Mouse (Mus musculus) forebrain, embryonic 12.5 days (tissue): ENCODE measurements at regions not wholly inside any gene's neighbourhood (a gene's known extent, or its start where the extent isn't known, plus 50 kb on each side); places are given as distances from the start of the nearest gene placed in this dataset.
"Not testable (repeated sequence)": the region's sequence is repeated elsewhere in the genome, so short reads cannot be mapped to it uniquely, and the experiment has no call there.

Experiments used
- ATAC-seq: fragments of 200-750 bp; cut with Nextera tagmentation; 2 replicates; pipeline ENCODE4 v1.8.0; 2017; ENCODE audit warnings: moderate TSS enrichment; ENCODE audit not compliant: low FRiP score
- H3K27ac ChIP-seq: fragments of 300-500 bp; sonication (generic); 2 replicates; pipeline ENCODE4 v1.5.1; 2016; ENCODE audit warnings: mild to moderate bottlenecking
- H3K27me3 ChIP-seq: fragments of 300-500 bp; sonication (generic); 2 replicates; pipeline ENCODE4 v1.6.1; 2016; ENCODE audit warnings: mild to moderate bottlenecking
- H3K36me3 ChIP-seq: fragments of 300-500 bp; sonication (generic); replicated peaks from 2 replicates; pipeline ENCODE4 v1.6.1; 2016; ENCODE audit warnings: mild to moderate bottlenecking
- H3K4me1 ChIP-seq: fragments of 300-500 bp; sonication (generic); 2 replicates; pipeline ENCODE4 v1.6.1; 2016
- H3K4me2 ChIP-seq: fragments of 300-500 bp; sonication (generic); 2 replicates; pipeline ENCODE4 v1.6.1; 2016; ENCODE audit warnings: mild to moderate bottlenecking, moderate library complexity
- H3K4me3 ChIP-seq: fragments of 300-500 bp; sonication (generic); replicated peaks from 2 replicates; pipeline ENCODE4 v1.5.1; 2016; ENCODE audit warnings: mild to moderate bottlenecking
- H3K9ac ChIP-seq: fragments of 300-500 bp; sonication (generic); 2 replicates; pipeline ENCODE4 v1.6.1; 2016; ENCODE audit warnings: mild to moderate bottlenecking
- H3K9me3 ChIP-seq: fragments of 300-500 bp; sonication (generic); 2 replicates; pipeline ENCODE4 v1.6.1; 2016
- WGBS: fragments of 180-500 bp; shearing (Covaris S2); methylation state at CpG from one replicate; pipeline ENCODE4 v1.1.7; 2016; 5-methylcytosine and 5-hydroxymethylcytosine counted together

DNA sequence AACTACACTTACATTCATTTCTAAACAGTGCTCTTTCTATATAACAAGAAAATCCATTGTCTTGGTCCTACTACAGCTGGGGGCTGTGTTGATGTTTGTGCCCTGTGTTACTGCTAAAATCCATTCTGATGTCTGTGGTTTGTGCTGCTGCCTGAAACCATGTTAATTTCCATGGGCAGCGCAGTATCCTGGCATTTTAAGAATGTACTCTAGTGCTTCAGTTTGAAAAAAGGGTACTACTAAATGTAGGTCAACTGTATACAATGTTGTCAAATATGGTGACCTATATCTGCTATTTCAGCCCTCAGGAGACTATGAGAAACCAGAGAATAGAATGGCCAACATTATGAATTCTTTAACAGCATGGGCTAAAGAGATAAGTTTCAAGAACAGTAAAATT is 1052.2 kb downstream of the Hace1 start:
- Histone ChIP-seq H3K27me3 (no peaks in the 10 kb centered on the region), H3K9me3 (no peaks in the 10 kb centered on the region), H3K27ac (no peak overlapping the region), H3K4me3 (no peak overlapping the region), H3K36me3 (no peaks in the 10 kb centered on the region), H3K4me1 (no peaks in the 10 kb centered on the region), H3K4me2 (no peak overlapping the region), H3K9ac (no peak overlapping the region)
- WGBS = 97% methylated on average over 1 of the region's 1 CpGs
- ATAC-seq = no peak

DNA sequence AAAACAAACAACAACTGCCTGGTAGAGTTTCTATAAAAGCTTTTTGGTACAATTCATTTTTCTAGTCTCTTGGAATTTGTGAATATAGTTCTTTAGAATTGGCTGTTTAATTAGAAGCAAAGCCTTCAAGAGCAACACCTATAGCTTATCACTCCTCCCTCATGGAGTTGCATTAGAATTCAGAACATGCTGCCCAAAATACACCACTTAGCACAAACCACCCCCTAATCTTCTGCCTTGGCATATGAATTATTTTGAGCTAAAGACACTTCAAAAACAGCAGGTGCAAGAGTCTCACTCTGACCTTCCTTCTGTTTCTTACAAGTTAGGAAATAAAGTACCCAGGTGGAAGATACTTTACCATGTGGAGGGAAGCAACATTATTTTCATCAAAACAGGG is 1085.4 kb downstream of the Hace1 start:
- H3K36me3 ChIP-seq = no peaks in the 10 kb centered on the region
- ATAC-seq = no peak
- H3K27ac ChIP-seq = no peak overlapping the region
- H3K4me2 ChIP-seq = no peak overlapping the region
- no peak overlapping the region for H3K9ac ChIP-seq
- H3K4me1 ChIP-seq = no peaks in the 10 kb centered on the region
- no peak overlapping the region for H3K4me3 ChIP-seq
- H3K27me3 ChIP-seq = no peaks in the 10 kb centered on the region
- H3K9me3 ChIP-seq = no peaks in the 10 kb centered on the region

DNA sequence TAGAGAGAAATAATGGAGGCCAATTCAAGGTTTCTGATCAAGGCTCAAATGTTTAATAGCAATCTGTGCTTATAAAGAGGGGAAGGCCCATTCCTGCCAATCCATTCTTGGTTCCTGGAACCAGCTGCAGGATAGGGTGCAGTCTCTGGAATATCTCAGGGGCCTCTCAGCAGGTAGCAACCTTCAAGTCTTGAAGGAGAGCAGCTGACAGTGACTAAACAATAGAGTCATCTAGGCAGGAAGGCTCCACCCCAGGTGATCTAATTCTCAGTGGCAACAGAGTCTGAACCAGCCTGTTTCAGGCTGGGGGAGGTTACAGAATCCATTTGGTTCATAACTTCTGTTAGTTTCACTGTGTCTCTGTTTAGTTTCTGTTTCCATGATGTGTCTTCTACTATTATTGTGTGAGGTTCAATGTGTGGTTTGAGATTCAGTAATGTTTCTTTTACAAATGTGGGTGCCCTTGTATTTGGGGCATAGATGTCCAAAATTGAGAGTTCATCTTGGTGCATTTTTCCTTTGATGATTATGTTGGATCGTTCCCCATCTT is 1112.3 kb downstream of the Hace1 start:
- H3K36me3 ChIP-seq, H3K9me3 ChIP-seq, H3K27me3 ChIP-seq, H3K4me3 ChIP-seq, ATAC-seq, H3K27ac ChIP-seq, H3K9ac ChIP-seq, H3K4me2 ChIP-seq, H3K4me1 ChIP-seq: not testable (repeated sequence)
- 92% methylated on average over 1 of the region's 1 CpGs for WGBS

DNA sequence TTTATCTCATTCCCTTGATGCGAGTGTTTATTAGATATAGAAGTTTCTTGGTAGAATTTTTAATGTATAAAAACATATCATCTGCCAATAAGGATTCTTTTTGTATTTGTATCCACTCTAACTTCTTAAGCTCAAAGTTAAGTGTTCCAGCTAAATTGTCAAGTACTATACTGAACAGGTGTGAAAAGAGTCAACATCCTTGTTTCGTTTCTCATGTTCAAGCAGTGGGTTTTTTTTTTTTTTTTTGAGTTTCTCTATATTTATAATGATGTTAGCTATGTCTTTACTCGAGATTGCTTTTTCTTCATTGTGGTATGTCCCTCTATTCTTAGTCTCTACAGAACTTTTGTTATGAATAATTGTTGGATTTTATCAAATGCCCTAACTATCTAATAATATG is 1115.0 kb downstream of the Hace1 start:
- Histone ChIP-seq H3K9me3 (no peaks in the 10 kb centered on the region), H3K9ac (no peak overlapping the region), H3K27ac (no peak overlapping the region), H3K4me1 (no peaks in the 10 kb centered on the region), H3K4me3 (no peak overlapping the region), H3K4me2 (no peak overlapping the region), H3K27me3 (no peaks in the 10 kb centered on the region), H3K36me3 (no peaks in the 10 kb centered on the region)
- ATAC-seq = no peak
- 84% methylated on average over 3 of the region's 3 CpGs for WGBS

DNA sequence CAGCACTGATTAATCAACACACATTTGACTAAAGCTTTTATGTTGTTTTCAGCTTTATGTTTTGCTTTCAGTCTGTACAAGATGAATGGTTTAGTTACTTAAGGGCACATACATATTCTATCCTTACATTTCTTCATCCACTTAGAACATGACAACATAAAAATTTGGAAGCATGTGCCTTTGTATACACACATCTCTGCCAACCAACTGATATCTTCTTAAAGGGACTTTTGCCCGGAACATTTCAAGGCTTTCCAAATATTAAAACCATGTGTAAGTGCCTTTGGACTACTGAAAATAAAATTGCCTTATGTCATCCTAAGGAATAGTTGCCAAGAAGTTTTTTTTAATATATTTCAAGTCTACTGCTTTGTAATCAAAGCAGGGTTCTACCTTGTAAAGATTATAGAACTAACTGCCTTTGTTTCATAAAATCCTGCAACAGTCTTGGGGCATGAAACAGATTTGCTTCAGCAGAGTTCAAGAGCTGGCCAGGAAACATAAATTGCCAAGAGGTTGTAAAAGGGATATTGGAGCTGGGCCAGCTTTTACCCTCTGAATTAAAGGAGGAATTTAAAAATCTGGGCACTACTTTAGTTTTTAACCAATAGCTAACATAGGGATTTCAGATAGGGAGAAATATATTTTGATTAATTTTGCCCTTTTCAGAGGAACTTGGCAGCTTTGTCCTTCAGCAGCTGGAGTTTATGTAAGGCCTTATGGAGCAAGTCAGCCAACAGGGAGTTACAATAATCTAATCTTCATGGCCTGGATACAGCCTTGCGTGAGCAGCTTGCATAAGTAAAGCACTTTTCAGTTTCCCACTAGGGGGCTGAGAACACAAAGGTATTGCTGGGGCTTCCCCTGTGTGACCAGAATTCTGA is 1120.0 kb downstream of the Hace1 start:
- Histone ChIP-seq H3K4me3 (no peak overlapping the region), H3K4me1 (no peaks in the 10 kb centered on the region), H3K27me3 (no peaks in the 10 kb centered on the region), H3K4me2 (no peak overlapping the region), H3K36me3 (no peaks in the 10 kb centered on the region), H3K9ac (no peak overlapping the region), H3K27ac (peak overlapping the region; percentile 36; the same call in 1 of the 2 replicates), H3K9me3 (no peaks in the 10 kb centered on the region)
- 34% methylated on average over 2 of the region's 2 CpGs for WGBS
- peak; percentile 92 for ATAC-seq

DNA sequence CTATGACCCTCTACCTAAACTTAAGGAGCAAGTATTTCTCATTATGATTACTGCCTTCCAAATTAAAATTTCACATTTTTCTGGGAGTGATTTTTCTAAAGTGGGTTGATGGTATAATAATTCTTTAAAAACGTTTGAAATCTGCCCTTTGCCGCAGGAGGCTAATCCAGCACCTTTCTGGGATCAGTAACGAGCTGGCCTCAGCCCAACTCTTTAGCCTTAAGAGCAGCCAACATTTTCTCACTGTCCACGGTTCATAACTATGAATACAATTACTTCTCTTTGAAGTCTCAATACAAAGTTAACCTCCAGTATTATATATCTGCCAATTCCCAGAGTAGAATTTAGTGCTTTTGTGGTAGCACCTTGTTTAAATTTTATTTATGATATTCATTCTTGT is 1123.6 kb downstream of the Hace1 start:
- no peak overlapping the region for H3K27ac ChIP-seq
- H3K27me3 ChIP-seq = no peaks in the 10 kb centered on the region
- WGBS = 41% methylated on average over 4 of the region's 4 CpGs
- H3K4me2 ChIP-seq = no peak overlapping the region
- ATAC-seq = no peak
- no peak overlapping the region for H3K9ac ChIP-seq
- H3K4me3 ChIP-seq = no peak overlapping the region
- H3K4me1 ChIP-seq = no peaks in the 10 kb centered on the region
- H3K36me3 ChIP-seq = no peaks in the 10 kb centered on the region
- H3K9me3 ChIP-seq = no peaks in the 10 kb centered on the region

DNA sequence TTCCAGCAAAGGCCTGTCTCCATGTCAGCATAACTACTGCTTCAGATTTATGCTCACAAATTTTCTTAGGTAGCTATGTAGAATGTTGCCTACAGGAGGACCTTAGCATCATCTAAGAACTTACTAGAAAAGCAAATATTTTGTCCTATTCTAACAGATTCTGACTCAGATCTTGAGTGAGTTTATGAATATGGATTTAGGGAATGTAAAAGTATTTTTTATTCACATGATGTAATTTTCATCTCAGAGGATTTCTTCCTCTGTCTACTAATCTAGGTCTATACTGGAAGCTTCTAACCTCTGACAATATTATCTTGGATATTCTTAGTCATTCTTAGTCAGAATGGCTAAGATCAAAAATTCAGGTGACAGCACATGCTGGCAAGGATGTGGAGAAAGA is 1130.4 kb downstream of the Hace1 start:
- H3K9ac ChIP-seq, H3K4me3 ChIP-seq, H3K27ac ChIP-seq, H3K27me3 ChIP-seq, H3K9me3 ChIP-seq, H3K4me2 ChIP-seq, H3K36me3 ChIP-seq, ATAC-seq, H3K4me1 ChIP-seq: not testable (repeated sequence)

DNA sequence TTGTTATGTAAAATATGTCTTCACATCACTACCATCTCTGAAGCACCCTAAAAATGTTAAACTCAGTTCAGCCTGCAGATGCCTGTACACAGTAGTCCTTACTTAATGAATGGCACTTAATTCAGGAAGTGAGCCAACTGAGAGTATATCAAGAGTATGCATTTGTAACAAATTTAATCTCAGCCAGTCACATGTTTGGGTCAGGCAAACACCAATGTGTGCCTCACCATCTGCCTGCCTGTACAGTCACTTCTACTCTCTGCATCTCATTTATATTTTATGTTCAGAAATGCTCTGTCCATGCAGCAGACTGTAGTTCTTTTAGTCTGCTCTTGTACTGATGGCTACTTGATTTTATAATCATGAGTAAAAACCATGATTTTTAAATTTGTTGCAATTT is 1135.1 kb downstream of the Hace1 start:
- Histone ChIP-seq H3K4me2 (no peak overlapping the region), H3K9ac (no peak overlapping the region), H3K4me3 (no peak overlapping the region), H3K9me3 (no peaks in the 10 kb centered on the region), H3K4me1 (no peaks in the 10 kb centered on the region), H3K27ac (no peak overlapping the region), H3K36me3 (no peaks in the 10 kb centered on the region), H3K27me3 (no peaks in the 10 kb centered on the region)
- no peak for ATAC-seq

DNA sequence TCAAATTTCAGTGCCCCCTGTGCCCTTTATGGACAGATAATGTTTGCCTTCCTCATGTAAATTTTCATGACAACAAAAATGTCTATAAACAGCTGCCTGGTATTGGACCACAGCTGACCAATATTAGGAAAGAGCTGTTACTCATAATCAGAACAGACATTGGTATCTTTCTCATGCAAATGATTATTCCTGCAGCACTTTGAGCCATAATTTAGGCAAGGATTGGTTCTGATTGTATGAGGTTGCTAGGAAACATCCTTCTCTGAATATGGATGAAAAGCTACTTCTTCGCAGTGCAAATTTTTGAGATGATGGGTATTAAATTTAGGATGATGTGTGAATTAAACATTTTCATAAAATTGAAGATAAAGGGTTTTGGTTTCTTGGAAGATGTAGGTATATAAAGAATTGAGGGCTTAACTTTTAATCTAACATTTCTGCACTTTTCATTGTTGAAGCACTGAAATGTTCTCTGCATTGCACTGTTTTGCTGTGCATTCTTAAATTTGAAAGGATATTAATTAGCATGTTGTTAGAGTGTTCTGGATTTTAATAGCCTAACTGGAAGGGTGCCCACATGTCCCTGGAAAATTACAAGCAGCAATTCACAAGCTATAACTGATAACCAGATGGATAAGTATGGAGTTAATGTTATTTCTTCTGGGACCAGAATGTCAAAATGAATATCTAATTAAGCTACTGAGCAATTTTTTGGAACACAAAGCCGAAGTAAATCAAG is 1140.9 kb downstream of the Hace1 start:
- no peak overlapping the region; the same call in 1 of the 2 replicates for H3K27ac ChIP-seq

DNA sequence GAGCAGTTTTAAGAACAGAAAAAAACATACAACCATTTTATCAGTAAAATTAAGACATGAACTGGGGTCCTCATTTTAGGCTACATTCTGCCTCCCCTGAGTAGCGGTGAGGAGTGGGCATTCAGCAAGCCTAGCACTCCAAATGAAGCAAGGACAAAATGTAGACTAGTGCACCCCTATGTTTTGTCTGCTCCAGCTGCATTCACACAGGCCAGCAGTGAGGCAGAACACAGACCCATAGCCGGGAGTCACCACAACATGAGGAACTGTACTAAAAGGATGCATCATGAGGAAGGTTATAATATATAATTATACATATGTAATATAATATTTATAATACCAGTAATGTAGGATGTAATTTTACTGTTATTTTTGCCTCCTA is 1141.5 kb downstream of the Hace1 start:
- peak overlapping the region; percentile 77 for H3K27ac ChIP-seq
- no peaks in the 10 kb centered on the region for H3K27me3 ChIP-seq
- WGBS = 52% methylated on average over 2 of the region's 2 CpGs
- H3K4me3 ChIP-seq = no peak overlapping the region
- no peak overlapping the region for H3K4me2 ChIP-seq
- H3K9ac ChIP-seq = no peak overlapping the region
- H3K9me3 ChIP-seq = no peaks in the 10 kb centered on the region
- ATAC-seq = peak; percentile 58; the same call in 1 of the 2 replicates
- H3K4me1 ChIP-seq = peaks cover 3% of the 10 kb centered on the region; the same call in 1 of the 2 replicates
- no peaks in the 10 kb centered on the region for H3K36me3 ChIP-seq

More for the DNA sequence above, 1140.9 kb downstream of the Hace1 start:
- ATAC-seq = peak; percentile 66
- Histone ChIP-seq H3K4me3 (no peak overlapping the region), H3K36me3 (no peaks in the 10 kb centered on the region), H3K9ac (no peak overlapping the region), H3K27me3 (no peaks in the 10 kb centered on the region), H3K9me3 (no peaks in the 10 kb centered on the region), H3K4me2 (no peak overlapping the region), H3K4me1 (peaks cover 3% of the 10 kb centered on the region; the same call in 1 of the 2 replicates)
- 54% methylated on average over 2 of the region's 2 CpGs for WGBS

DNA sequence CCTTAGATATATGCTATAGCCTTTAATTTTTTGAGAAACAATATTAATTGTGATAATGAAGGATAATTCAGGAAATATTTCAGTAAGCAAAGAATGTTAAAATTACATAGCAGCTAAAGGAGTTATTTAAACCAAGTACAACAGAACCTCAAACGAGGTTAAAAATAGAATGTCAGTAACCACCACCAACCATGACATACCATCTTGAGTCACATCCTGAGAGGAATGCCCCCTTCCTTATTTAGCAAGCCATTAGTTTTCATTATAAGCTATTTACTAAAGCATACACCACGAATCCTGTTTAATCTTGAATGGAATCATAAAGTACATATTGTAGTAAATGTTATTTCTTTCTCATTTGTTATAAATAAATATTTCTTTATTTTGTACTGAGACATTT is 1146.0 kb downstream of the Hace1 start:
- Histone ChIP-seq H3K36me3 (no peaks in the 10 kb centered on the region), H3K27ac (no peak overlapping the region), H3K4me3 (no peak overlapping the region), H3K9ac (no peak overlapping the region), H3K4me2 (no peak overlapping the region), H3K9me3 (no peaks in the 10 kb centered on the region), H3K4me1 (peaks cover 3% of the 10 kb centered on the region; the same call in 1 of the 2 replicates), H3K27me3 (no peaks in the 10 kb centered on the region)
- 81% methylated on average over 2 of the region's 2 CpGs for WGBS
- no peak for ATAC-seq

DNA sequence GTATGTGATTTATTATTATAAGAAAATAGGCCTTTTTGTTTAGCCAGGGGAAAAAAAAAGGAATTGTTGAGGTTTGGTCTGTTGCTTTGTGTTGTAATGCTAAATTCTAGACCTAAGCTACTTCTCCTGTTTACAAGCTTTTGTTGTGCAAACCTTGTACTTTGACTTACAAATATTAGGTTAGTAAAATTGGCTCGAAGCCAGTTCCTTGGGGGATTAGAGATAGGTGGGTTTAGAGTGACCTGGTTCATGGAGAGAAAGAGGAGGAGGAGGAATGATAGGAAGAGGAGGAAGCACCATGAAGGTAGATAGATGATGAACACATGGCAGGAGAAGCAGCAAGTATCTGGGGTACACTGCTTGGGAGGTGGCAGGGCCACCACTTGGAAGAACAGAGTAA is 1153.0 kb downstream of the Hace1 start:
- no peaks in the 10 kb centered on the region for H3K27me3 ChIP-seq
- no peak overlapping the region for H3K4me3 ChIP-seq
- no peaks in the 10 kb centered on the region for H3K4me1 ChIP-seq
- H3K36me3 ChIP-seq = no peaks in the 10 kb centered on the region
- H3K9ac ChIP-seq = no peak overlapping the region
- no peaks in the 10 kb centered on the region for H3K9me3 ChIP-seq
- H3K4me2 ChIP-seq = no peak overlapping the region
- no peak overlapping the region for H3K27ac ChIP-seq
- ATAC-seq = no peak
- WGBS = 82% methylated on average over 1 of the region's 1 CpGs
